Mouse (Mus musculus) olfactory bulb, adult 2 months (tissue): Measurements from ENCODE around the gene Naa25.

Experiments used
- CTCF ChIP-seq: fragments of 200-500 bp; IDR thresholded peaks from 2 replicates; pipeline ENCODE4 v1.5.1; 2012; ENCODE audit warnings: low read depth, mild to moderate bottlenecking, low read length, moderate library complexity; ENCODE audit not compliant: insufficient read depth
- POLR2A ChIP-seq: fragments of 200-500 bp; IDR thresholded peaks from 2 replicates; pipeline ENCODE4 v1.6.1; 2012; ENCODE audit warnings: mild to moderate bottlenecking, low read depth, low read length, moderate library complexity; ENCODE audit not compliant: insufficient read depth

DNA sequence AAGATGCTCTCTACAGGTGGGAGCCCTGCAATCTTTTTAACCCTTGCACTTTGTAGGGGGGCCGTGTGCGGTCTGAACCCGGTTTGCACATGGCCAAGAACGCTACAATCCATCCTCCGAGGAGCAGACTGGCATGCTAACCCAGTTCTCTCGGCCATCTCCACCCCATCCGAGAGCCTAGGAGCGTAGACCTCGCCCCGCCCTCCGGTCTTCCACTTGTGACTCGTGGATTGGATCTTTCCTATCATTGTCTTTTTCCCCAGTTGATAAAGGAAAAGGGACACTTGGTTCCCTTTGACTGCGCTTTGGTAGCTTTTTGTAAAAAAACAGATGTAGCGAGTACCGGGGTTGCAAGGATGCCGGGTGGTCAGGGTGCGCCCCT is 53.9 kb downstream of the Naa25 start, which contains the start of gene Tmem116:
- TF ChIP-seq CTCF (no peak), POLR2A (no peak)
